Mouse (Mus musculus) cerebellum, adult 2 months (tissue): ENCODE measurements around the gene Sdsl. TPM values are rescaled to one million over a fixed set of nuclear protein-coding genes. Genes with fewer than 3 reads are reported as not detected.
A peak's percentile ranks its signal among the peaks of the same experiment; 100 is the strongest.

Source experiments
- DNase-seq, 2 experiments: peaks; one replicate each; pipeline ENCODE4 v3.0.0; 2021
- H3K27ac ChIP-seq: fragments of 200-500 bp; 2 replicates; pipeline ENCODE4 v1.5.1; 2012; ENCODE audit warnings: low read length, control low read depth, inconsistent platforms; ENCODE audit not compliant: insufficient read depth
- H3K27me3 ChIP-seq: fragments of 200-500 bp; 2 replicates; pipeline ENCODE4 v1.6.1; 2012; ENCODE audit warnings: inconsistent platforms, mild to moderate bottlenecking, low read length, moderate library complexity; ENCODE audit not compliant: control insufficient read depth, insufficient read depth
- H3K4me1 ChIP-seq: fragments of 200-500 bp; 2 replicates; pipeline ENCODE4 v1.6.1; 2011; ENCODE audit warnings: low read length; ENCODE audit not compliant: control insufficient read depth, insufficient read depth
- H3K4me3 ChIP-seq: fragments of 200-500 bp; replicated peaks from 2 replicates; pipeline ENCODE3; 2011; ENCODE audit warnings: mild to moderate bottlenecking, low read depth, low read length, control low read depth; ENCODE audit not compliant: insufficient read depth
- CTCF ChIP-seq: fragments of 200-500 bp; IDR thresholded peaks from 2 replicates; pipeline ENCODE4 v1.5.1; 2011; ENCODE audit warnings: low read depth, mild to moderate bottlenecking, control low read depth, low read length, moderate library complexity, borderline replicate concordance; ENCODE audit not compliant: insufficient read depth
- POLR2A ChIP-seq: fragments of 200-500 bp; IDR thresholded peaks from 2 replicates; pipeline ENCODE4 v1.6.1; 2011; ENCODE audit warnings: low read length, control low read depth, borderline replicate concordance; ENCODE audit not compliant: insufficient read depth
- WGBS: fragments of 180-500 bp; shearing (Covaris S2); methylation state at CpG from one replicate; pipeline ENCODE4 v1.1.7; 2018; 5-methylcytosine and 5-hydroxymethylcytosine counted together
- polyA plus RNA-seq: library from polyadenylated mRNA; depleted of rRNA; stranded (reverse); fragments of >200 nt; gene quantifications from 2 replicates; pipeline ENCODE4 v1.2.3, GENCODE M21; 2012

Gene Sdsl
- polyA plus RNA-seq, 1 experiment = 16.7 TPM

DNA sequence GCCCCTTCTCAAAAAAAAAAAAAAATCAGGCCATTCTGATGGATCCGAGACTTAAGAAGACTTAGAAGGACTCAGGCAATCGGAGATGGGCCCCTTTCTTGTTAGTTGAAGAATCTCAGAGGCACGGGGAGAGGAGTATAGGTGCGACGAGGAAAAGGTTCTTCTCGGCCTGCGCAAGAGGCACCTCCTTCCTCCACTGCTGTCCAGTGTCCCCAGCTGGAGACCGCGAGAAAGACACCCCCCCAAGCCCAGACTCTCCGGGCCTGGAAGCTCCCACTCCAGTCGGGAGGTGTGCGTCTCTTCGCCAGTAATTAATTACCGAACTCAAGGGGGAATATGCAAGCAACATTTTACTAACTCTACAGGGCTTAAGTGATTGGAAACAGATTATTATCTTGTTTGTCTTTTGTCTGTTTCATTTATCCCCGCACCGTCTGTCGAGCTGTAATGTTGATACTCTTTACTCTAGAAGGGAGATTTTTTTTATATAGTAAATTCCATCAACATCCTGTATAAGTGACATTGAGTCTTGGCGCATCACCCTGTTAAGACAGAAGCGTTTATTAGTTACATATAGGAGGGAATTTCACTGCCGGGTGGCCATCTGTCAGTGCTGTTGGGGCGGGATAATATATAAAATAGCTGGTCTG lies 44.3 kb downstream of the Sdsl start:
- WGBS = 5% methylated on average over 21 of the region's 21 CpGs
- Histone ChIP-seq H3K27ac (no peak overlapping the region), H3K4me3 (no peak overlapping the region), H3K27me3 (peaks cover 10% of the 10 kb centered on the region; the same call in 1 of the 2 replicates), H3K4me1 (no peaks in the 10 kb centered on the region)
- DNase-seq = peak in 1 of 2 experiments; percentile 15
- TF ChIP-seq CTCF (no peak), POLR2A (no peak)

GRCm38 (mm10) chr5:120427451-120427938 lies 45.1 kb downstream of the Sdsl start:
- TF ChIP-seq POLR2A (no peak), CTCF (no peak)
- no peak for DNase-seq
- WGBS = under 1% methylated on average over 33 of the region's 33 CpGs
- Histone ChIP-seq H3K27me3 (peaks cover 10% of the 10 kb centered on the region; the same call in 1 of the 2 replicates), H3K27ac (0 out of 2 replicates have a peak overlapping the region, but pooled peaks have one; percentile 5), H3K4me3 (no peak overlapping the region), H3K4me1 (no peaks in the 10 kb centered on the region)

- Histone ChIP-seq H3K4me3 (no peak overlapping the region), H3K4me1 (no peaks in the 10 kb centered on the region), H3K27me3 (peaks cover 7% of the 10 kb centered on the region; the same call in 1 of the 2 replicates), H3K27ac (no peak overlapping the region)
- DNase-seq = no peak
- under 1% methylated on average over 10 of the region's 10 CpGs for WGBS
- TF ChIP-seq CTCF (no peak), POLR2A (no peak)
Observed at GRCm38 (mm10) chr5:120426572-120426971, 46.0 kb downstream of the Sdsl start.

DNA sequence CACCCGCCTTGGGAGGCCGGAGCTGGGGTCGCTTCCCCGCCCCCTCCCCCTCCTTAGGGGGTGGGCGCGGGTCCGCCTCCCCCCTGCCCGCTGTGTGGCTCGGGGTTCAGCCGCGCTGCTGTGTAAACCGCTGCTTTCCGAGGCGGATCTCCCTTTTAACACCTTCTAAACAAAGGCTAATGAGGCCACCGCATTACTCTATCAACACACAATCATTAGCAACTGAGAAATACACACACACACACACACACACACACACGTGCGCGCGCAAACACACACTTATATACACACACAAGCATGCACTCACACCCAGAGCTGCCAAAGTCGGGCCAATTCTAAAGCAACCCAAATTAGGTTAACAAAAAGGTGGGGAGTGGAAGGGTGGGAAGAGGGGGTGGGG lies 46.9 kb downstream of the Sdsl start:
- DNase-seq = no peak
- H3K27ac ChIP-seq = 0 out of 2 replicates have a peak overlapping the region, but pooled peaks have one; percentile 30
- no peaks in the 10 kb centered on the region for H3K4me1 ChIP-seq
- H3K27me3 ChIP-seq = peaks cover 7% of the 10 kb centered on the region; the same call in 1 of the 2 replicates
- WGBS = under 1% methylated on average over 18 of the region's 20 CpGs
- TF ChIP-seq CTCF (no peak), POLR2A (no peak)
- H3K4me3 ChIP-seq = no peak overlapping the region

DNA sequence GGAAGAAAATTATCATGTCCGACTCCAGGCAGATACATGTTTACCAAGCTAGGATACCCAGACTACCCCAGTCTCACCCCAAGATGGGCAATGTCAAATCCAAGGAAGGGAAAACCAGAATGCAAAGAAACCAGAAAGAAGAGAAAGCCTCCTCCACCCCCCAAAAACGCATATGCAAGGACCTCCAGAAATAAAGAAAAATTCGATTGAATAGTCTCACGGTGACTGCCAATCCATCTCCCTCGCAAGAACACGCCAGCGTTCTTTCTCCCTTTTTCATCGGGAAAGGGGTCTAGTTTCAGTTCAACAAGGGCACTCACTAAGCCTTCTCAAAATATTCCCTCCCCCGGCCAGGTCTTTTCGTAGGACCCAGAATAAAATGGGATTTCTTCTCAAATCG lies 48.0 kb downstream of the Sdsl start:
- Histone ChIP-seq H3K27ac (no peak overlapping the region), H3K4me3 (no peak overlapping the region), H3K27me3 (peaks cover 7% of the 10 kb centered on the region; the same call in 1 of the 2 replicates), H3K4me1 (no peaks in the 10 kb centered on the region)
- TF ChIP-seq POLR2A (no peak), CTCF (no peak)
- peak in 1 of 2 experiments; percentile 14 for DNase-seq
- 2% methylated on average over 11 of the region's 11 CpGs for WGBS

GRCm38 (mm10) chr5:120424039-120424438 lies 48.6 kb downstream of the Sdsl start:
- no peak for TF ChIP-seq CTCF
- no peak for TF ChIP-seq POLR2A
- peak in 1 of 2 experiments; percentile 23 for DNase-seq
- Histone ChIP-seq H3K27me3 (peaks cover 7% of the 10 kb centered on the region; the same call in 1 of the 2 replicates), H3K4me1 (no peaks in the 10 kb centered on the region), H3K4me3 (no peak overlapping the region), H3K27ac (no peak overlapping the region)
- WGBS = 4% methylated on average over 19 of the region's 19 CpGs

DNA sequence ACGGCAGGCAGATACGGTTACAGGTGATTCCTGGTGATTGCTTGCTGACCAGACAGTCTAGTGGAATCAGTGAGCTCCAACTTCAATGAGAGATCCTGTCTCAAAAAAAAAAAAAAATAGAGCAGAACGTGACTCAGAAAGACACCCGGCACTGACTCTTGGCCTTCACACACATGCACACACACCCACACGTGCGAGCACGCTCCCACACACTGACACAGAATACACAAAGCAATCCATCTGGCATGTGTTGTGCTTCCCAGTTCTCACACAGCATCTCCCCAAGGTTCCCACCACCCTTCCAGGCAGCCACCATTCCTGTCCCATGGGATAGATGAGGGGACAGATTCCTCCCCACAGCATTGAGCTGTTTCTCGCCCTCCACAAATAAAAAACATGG lies 52.5 kb downstream of the Sdsl start:
- peaks cover 4% of the 10 kb centered on the region; the same call in 1 of the 2 replicates for H3K27me3 ChIP-seq
- no peak overlapping the region for H3K27ac ChIP-seq
- no peak for TF ChIP-seq CTCF
- TF ChIP-seq POLR2A = no peak
- H3K4me3 ChIP-seq = no peak overlapping the region
- WGBS = 76% methylated on average over 8 of the region's 8 CpGs
- no peak for DNase-seq
- no peaks in the 10 kb centered on the region for H3K4me1 ChIP-seq

DNA sequence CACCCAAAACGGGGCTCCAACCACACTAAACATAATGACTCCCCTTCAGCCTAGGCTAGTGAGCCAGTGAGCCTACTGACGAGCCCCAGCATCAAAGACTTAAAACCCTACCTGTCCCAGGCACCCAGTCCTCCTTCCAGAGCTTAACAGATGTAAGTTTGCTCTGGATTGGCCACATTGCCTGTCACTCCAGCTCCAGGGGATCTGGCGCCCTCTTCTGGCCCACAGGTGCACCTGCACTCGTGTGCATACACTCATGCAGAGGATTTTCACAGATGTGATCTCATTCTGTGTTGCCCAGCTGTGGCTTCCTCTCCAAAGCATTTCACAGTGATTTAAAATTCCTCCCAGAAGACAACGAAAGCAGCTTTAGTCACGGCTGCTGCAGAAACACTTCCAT lies 59.2 kb downstream of the Sdsl start:
- DNase-seq = no peak
- Histone ChIP-seq H3K27me3 (no peaks in the 10 kb centered on the region), H3K27ac (no peak overlapping the region), H3K4me1 (no peaks in the 10 kb centered on the region), H3K4me3 (no peak overlapping the region)
- WGBS = 83% methylated on average over 6 of the region's 6 CpGs
- TF ChIP-seq POLR2A (no peak), CTCF (peak; percentile 10; the same call in 1 of the 2 replicates)
